Mouse (Mus musculus) ZHBTc4 (cell line): ENCODE data around the gene Akt2.

ENCODE experiments used
- DNase-seq: peaks from one replicate; pipeline ENCODE4 v3.0.0-alpha.2; 2011; ENCODE audit warnings: low read depth, low spot score

Akt2 gene

DNA sequence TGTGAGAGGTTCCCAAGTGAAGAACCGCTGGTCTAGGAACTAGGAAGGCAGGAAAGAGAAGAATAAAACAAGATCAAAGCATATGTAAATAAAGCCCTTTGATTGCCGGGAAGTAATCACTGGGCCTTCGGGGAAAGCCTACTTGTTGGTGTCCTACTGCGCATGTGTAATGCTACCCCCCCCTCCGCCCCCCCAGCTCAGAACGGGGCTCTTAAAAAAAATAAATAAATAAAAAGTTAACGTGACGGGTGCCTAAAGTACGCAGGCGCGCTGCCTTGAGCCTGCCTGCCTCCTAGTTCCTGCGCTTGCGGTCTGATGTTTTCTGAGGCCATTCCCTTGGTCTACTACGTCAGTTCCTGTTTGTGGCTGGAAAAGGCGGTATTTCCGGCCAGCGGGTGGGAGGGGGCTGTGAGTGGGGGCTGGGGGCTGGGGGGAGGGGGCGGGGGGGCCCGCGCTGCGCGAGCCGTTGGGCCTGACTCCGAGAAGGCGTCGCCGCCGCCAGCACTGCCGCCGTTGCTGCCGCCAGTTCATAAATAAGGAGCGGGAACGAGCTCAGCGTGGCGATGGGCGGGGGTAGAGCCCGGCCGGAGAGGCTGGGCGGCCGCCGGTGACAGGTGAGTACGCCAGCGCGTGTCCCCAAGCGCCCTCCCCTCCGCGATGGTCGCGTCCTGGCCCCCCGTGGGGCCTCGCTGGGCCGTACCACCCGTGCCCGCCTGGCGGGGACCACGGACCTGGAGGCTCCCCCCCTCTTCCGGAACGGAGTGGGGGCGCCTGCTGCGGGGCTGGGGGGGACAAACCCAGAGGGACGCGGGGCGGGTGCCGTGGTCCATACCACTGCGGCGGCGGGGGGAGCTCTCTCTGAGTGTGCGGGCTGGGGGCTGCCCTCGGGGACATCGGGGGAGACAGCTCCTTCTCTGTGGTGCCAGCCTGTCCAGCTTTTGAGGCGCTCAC, at the start of gene Akt2:
Akt2 (plus strand) TSS at position 287 of the 951 bp plus-strand sequence.
- peak; percentile 97 for DNase-seq

DNA sequence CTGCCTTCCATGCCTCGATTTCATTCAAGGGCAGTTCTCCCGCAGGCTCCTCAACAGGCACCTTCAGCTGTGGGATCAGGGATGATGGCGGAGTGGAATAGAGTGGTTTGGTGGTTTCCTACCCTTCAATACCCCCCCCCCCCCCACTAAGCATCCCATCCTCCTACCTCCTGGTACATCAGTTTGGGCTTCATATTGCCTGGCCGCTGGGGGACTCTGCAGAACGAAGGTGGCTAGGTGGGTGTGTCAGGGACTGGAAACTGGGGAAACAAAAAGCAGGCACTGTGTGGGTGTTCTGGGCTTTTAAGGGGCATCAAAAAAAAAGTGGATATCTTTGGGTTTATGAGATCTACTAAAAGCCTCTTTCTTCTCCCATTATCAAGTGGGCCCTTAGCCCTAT, 49.4 kb upstream of the Akt2 start:
- no peak for DNase-seq

DNA sequence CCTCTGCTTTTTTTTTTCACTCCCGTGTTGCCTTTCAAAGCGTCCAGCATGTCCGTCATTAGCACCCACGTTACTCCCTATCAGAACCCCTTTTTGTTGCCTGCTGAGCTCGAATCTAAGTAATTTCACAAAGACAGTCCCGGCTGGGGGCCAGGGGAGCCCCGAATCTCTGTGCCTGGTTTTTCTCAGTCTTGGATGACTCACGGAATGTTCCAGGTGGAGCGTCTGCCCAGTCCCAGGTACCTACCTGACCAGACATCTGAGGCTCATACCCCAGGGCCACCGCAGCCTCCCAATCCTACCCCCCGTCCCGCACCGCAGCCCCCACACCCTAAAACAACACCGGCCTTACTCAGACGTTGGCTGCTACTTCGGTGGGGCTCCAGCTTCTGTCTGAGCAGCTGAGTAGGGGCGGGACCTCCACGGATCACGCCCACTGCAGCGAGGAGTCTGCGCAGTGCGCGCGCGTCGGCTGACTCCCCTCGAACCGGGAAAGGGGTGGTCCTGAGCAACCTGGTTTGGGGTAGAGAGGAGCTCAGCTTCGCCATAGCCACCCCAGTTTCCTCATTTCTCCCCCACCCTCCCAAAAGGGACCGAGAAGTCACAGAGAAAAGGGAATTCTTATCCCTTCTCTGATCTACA, 48.8 kb upstream of the Akt2 start:
- peak; percentile 79 for DNase-seq

DNA sequence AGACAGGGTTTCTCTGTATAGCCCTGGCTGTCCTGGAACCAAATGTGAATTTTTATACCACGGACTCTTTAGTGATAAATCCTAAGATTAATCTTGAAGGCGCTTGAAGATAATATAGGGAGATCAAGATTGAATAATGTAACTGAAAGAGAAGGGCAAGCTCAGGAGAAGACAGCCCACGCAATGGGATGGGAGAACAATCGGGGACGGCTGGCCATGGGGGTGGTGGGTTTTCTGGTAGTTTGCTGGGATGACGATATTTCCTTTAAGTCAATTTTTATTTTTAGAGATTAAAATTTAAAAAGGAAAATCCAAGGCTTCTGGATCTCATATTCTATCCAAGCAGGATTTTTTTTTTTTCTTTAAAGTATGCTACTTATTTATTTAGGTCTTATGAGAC, 48.3 kb upstream of the Akt2 start:
- no peak for DNase-seq

DNA sequence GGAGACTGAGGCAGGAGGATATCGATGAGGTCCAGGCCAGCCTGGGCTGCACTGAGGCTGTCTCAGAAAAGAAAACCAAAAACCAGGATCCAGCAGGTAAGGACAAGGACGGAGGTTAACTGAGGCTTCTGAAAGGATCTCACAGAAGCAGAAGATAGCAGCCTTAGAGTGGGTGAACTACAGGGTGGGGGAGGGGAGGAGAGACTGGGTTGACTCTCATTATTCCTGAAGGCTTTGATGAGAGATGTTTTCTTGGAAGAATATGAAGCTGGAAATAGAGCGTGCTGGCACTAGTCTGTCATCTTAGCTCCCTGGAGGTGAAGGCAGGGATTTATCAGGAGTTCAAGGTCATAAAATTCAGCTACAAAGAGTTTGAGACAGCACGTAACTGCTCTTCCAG, 47.5 kb upstream of the Akt2 start:
- no peak for DNase-seq

DNA sequence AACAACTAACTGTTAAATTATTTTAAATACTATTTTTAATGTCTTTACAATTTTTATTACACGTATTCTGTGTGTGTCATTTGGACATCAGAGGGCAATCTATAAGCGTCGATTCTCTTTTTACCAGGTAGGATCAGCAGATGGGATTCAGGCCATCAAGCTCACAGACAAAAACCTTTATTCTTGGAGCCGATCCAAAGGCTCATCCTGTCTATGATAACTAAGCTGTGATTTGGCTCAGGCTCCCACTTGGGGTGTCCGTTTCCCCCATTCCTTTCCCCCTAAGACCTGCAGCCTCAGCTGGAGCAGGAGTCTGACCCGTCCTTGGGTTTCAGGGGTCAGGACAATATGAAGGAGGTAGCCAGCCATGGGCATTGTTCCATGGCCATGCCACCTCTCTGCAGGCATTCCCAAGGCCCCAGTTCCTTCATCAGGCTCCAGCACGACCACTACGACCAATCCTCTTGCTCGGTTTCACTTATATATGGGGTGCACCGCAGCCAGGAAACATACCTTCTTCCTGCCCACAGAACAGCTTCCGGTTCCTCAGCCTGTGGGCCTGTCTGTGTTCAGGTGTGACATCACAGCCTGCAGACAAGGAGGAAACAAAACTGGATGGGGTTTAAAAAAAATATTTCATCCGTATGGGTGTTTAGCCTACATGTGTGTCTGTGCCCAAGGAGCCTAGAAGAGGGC, 46.5 kb upstream of the Akt2 start:
- no peak for DNase-seq

DNA sequence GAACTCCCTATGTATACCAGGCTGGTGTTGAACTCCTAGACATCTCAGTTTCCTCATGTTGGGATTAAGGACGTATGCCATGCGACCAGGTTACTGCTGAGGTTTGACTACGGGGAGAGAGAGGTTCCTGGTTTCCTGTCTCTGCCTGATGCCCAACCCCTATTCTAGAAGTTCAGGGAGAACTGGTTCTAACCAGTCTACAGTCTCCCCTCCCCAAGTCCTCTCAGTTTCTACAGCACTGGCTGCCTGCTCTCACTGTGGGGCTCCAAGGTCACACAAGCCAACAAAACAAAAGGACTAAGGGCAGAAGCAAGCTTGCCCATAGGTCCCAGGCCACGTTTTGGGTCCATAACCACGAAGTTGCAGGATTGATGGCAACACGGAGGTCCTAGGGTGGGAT, 41.8 kb upstream of the Akt2 start:
- DNase-seq: peak; percentile 94

DNA sequence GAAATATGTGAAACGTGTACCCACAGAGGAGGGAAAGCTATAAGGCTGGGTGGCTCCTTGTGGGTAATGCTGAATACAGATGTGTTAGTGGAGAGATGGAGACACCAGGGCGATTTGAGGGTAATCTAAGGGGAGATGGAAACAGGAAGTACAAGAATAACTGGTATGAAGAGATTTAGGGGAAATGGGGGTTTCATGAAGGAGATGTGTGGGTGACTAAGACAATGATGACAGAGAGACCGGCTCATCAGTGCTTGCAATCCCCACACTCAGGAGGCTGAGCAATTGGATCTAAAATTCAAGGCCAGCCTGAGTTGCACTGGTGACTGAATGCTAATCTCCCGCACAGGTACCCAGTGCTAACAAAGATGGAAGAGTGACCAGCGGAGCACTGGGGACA, 39.3 kb upstream of the Akt2 start:
- no peak for DNase-seq

DNA sequence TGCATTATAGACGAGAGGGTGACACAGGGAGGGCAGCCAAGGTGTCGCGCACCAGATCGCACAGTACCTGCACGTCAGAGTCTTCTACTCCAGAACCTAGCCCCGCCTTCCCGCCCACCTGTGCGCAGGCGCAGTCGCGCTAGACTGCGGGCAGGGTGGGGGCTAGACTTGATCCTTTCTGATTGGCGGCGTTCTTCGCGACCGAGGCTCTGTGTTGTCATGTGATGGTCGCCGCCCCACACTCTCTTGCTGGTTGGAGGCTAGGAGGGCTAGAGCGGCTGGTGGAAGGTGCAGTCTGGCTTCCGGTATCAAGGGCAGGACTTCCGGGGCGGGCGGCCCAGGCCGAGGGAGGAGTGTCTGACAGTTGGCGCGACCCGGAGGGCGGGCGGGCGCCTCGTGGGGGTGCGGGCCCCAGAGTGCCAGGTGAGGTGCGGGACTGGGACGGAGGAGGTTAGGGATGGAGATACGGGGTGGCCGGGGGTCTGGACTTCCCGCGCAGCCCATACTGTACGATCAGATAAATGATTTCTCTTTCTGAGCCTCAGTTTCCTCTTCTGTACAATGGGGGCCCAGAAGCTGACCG, 38.3 kb upstream of the Akt2 start, which contains the start of the genes Pld3 and 2310022A10Rik:
Pld3 (minus strand) TSS at position 288 of the 583 bp plus-strand sequence.
2310022A10Rik (plus strand) TSS at position 303 of the 583 bp plus-strand sequence.
- DNase-seq: peak; percentile 99

DNA sequence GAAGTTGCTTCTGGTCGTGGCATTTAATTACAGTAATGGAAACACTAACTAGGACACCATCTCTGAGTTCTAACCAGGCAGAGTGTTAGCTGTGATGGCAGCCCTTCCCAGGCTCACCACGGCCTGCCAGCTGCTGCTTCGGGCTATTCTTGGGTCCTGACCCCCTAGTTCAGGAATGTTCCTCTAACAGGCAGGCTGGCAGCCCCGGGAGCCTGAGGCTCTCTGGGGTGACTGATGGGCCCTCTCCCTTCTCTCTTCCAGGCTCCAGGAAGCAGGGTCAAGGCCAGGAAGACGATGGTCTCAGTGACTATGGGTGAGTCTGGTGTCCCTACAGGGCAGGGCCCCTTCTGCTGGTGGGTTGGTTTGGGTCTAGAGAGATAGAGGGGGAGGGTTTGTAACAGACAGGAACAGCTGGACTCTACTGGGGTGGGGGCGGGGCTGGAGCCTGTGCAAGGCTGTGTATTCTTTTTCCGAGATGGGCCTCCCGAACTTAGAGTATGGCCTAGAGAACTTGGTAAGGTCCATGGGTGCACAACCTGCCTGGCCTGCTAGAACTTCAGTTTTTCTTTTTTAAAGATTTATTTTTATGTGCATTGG, 31.0 kb upstream of the Akt2 start:
- no peak for DNase-seq

DNA sequence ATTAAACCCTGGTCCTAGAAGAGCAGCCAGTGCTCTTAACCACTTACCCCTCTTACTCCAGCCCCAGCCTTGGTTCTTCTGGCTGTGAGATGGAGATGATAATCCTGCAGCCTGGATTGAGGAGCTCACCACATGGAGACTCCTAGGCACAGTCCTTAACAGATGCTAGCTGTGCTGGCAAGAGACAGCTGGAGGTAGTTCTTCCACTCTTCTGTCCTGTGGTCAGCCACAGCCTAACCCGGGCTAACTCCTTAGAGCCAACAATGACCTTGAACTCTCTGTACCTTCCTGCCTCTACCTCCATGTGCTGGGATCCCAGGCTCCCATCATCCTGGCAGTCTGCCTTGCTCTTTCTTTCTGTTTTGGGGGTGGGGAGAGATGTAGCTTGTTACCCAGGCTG, 30.4 kb upstream of the Akt2 start:
- no peak for DNase-seq

DNA sequence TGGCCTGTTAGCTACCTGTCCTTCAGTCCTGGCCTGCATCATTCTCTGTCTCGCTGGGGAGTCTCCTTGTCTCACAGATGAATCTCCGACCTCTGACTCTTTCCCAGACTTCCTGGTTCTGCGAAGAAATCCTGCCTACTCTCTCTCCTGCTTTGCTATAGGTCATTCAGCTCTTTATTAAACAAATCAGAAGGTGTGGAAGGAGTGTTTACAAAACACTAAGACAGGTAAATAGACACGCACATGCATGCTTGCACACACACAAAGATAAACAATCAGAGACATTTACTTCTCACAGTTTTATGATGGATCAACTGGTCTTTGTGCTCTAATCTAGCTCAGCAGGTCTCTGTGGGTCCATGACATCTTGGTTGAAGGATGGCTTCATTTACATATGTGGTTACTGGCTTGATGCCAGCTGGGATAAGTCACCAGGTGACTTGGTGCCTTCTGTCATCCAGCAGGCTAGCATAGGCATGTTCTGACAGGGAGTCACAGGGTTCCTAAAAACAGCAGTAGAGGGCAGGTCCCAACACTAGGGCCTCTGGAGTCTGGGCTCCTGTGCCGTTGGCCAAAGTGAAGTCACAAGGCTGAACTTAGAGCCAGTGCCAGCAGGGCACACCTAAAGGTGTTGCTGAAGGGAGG, 21.6 kb upstream of the Akt2 start:
- peak; percentile 64 for DNase-seq

DNA sequence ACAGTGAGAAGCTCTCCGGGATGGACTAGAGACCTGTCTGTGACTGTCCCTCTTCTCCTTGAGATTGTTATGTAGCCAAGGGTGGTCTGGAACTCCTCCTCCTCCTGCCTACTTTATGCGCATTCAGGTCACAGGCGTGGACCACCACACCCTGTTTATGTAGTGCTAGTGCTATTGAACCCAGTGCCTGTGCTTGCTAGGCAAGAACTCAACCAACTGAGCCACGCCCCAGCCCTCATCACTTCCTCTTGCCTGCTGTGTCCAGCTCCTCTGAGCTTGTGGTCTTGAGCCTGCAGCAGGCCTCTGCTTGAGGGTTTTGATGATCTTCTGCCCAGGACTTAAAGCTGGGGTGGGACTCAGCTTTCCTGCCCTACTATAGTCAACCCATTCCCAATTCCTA, 19.2 kb upstream of the Akt2 start:
- peak; percentile 92 for DNase-seq

DNA sequence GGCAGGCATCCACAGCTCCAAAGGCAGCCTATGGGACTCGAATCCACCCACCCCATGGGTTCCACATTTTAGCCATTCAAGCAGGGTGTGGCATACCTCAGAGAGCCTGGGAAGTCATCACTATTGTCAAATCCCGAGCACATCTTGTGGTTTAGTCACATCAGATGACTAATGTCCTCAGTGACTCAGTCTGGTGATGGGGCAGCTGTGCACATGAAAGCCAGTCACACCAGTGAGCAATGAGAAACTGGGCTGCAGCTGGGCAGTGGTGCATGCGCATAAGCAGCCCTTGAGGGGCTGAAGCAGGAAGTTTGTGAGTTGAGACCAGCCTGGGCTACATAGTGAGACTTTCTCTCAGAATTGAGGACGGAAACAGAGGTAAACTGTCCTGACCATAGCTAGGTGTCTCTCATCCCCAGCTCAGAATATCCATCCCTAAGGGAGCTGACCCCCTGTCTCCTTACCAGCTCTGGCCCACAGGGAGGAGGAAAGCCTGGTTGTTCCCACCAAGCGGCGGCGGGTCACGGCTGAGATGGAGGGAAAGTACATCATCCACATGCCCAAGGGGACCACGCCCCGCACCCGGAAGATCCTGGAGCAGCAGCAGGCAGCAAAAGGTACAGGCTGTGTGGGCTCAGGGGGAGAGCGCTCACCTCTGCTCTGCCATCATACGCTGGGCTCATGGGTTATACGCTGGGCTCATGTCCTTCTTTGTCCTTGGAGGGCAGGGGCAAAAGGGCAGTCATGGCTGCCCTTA, 17.1 kb upstream of the Akt2 start:
- DNase-seq: peak; percentile 81

DNA sequence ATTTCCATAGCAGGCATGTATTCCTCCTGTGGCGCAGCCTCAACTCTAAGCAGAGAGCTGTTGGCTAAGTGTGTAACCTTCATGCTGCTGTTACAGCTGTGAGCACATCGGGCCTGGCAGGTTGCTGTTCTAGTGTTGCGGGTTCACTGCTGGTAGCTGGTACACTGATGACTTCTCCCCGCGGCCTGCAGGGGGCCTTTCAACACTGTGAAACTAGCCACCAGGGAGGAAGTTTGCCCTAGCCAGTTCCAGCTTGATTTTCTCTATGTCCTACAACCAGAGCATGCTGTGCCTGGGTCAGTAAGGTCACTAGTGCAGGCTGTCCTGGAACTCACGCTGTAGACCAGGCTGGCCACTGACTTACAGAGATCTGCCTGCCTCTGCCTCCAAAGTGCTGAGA, 14.4 kb upstream of the Akt2 start:
- DNase-seq: peak; percentile 87

DNA sequence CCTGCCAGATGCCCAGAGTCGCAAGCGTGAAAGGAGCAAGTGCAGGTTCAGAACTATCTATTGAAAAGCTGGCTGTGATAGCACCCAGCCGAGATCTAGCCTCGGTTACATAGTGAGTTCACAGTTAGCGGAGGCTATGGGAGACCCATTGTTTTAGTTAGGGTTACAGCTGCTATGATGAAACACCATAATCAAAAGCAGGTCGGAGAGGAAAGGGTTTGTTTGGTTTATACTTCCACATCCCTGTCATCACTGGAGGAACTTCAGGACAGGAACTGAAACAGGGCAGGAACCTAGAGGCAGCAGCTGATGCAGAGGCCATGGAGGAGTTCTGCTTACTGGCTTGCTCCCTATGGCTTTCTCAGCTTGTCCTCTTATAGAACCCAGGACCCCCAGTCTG, 13.8 kb upstream of the Akt2 start:
- no peak for DNase-seq

DNA sequence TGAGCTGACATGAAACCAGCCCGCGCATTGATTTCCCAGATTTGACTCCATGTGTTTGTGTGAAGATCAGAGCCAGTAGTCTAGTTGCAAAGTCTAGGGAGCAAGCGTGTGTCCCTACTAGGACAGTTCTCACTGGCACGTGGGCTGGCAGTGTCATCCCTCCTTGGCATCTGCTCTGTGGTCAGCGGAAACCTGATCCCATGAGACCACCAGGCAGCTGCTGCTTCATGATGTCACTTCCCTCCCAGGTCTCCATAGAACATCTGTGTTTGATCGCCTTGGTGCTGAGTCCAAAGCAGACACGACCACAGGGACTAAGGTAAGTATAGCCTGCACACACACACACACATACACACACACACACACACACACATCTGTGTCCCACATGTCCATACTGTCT, 12.9 kb upstream of the Akt2 start:
- DNase-seq: no peak

DNA sequence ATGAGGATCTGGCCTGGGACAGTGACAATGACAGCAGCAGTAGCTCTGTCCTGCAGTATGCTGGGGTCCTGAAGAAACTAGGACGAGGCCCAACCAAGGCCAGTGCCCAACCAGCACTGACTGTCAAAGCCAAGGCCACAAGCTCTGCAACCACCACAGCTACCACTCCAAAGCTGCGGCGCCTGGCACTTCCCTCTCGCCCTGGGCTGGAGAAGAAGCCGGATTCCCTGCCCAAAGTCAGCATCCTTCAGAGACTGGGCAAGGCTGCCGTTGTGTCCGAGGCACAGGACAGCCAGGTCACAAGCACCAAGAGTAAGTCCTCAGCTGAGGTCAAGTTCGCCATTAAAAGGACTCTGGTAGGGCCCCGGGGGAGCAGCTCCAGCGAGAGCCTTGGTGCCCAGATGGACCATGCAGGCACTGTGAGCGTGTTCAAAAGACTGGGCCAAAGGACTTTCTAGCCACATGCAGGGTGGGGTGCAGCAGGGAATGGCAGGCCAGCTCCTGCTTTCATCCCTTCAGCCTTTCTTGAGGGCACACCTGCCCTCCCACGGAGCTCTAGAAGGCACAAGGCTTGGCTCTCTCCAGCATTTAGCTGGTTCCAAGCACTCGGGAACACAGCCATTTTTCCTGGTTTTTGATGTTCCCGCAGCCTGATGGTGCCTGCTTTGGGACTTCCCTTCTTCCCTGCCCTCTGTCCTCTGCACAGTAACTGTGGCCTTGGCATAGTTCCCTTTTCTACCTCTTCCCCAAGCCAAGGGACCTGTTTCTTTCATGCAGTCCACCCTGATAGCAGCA, 10.8 kb upstream of the Akt2 start:
- DNase-seq: no peak

DNA sequence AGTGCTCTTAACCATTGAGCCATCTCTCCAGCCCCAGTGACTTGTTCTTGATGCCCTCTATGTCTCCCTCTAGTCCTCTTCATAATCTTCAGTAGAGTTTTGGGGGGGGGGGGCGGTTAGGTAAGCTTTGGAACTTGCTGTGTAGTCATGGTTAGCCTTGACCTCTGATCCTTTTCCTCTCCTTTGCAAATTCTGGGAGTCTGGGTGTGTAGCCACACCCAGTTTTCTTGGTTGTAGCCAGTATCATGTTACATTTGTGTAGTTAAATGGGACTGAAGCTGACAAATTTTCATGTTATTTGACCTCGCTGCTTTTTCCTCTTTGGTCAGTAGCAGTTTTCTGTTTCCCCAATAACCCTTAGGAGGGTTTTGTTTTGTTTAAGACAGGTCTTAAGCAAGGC, 4.5 kb upstream of the Akt2 start:
- peak; percentile 85 for DNase-seq
